Mouse (Mus musculus): ENCODE measurements at regions not wholly inside any gene's neighbourhood (a gene's known extent, or its start where the extent isn't known, plus 50 kb on each side); places are given as distances from the start of the nearest gene placed in this dataset.

- no peak for DNase-seq (ENCODE audit: low read depth)
Measured at GRCm38 (mm10) chr1:169332165-169332564, 199.1 kb downstream of the Nuf2 start.

- no peak for DNase-seq (ENCODE audit: low read depth)
Measured at GRCm38 (mm10) chr1:169313241-169313640, 218.0 kb downstream of the Nuf2 start.

GRCm38 (mm10) chr1:169283440-169283839 lies 247.8 kb downstream of the Nuf2 start:
- DNase-seq (ENCODE audit: low read depth) = no peak

- DNase-seq (ENCODE audit: low read depth) = no peak
Measured at GRCm38 (mm10) chr1:169270750-169271149, 260.5 kb downstream of the Nuf2 start.

GRCm38 (mm10) chr1:169263984-169264660 lies 267.1 kb downstream of the Nuf2 start:
- no peak for DNase-seq (ENCODE audit: low read depth)

GRCm38 (mm10) chr1:169254250-169254937 lies 276.9 kb downstream of the Nuf2 start:
- DNase-seq (ENCODE audit: low read depth) = no peak

GRCm38 (mm10) chr1:169252189-169252588 lies 279.1 kb downstream of the Nuf2 start:
- no peak for DNase-seq (ENCODE audit: low read depth)

- no peak for DNase-seq (ENCODE audit: low read depth)
Measured at GRCm38 (mm10) chr1:169249021-169249420, 282.2 kb downstream of the Nuf2 start.

- no peak for DNase-seq (ENCODE audit: low read depth)
Measured at GRCm38 (mm10) chr1:169240377-169240776, 290.9 kb downstream of the Nuf2 start.

- no peak for DNase-seq (ENCODE audit: low read depth)
Measured at GRCm38 (mm10) chr1:169238671-169239090, 292.6 kb downstream of the Nuf2 start.

GRCm38 (mm10) chr1:169235276-169235681 lies 296.0 kb downstream of the Nuf2 start:
- DNase-seq (ENCODE audit: low read depth) = no peak

- DNase-seq (ENCODE audit: low read depth) = no peak
Measured at GRCm38 (mm10) chr1:169233368-169233767, 297.9 kb downstream of the Nuf2 start.

- no peak for DNase-seq (ENCODE audit: low read depth)
Measured at GRCm38 (mm10) chr1:169230097-169230496, 301.2 kb downstream of the Nuf2 start.

GRCm38 (mm10) chr1:169224431-169224830 lies 306.8 kb downstream of the Nuf2 start:
- DNase-seq (ENCODE audit: low read depth) = no peak

- DNase-seq (ENCODE audit: low read depth) = no peak
Measured at GRCm38 (mm10) chr1:169187658-169188057, 343.6 kb downstream of the Nuf2 start.

- DNase-seq (ENCODE audit: low read depth) = no peak
Measured at GRCm38 (mm10) chr1:169170405-169170804, 360.9 kb downstream of the Nuf2 start.

- DNase-seq (ENCODE audit: low read depth) = no peak
Measured at GRCm38 (mm10) chr1:169168033-169168432, 363.2 kb downstream of the Nuf2 start.

GRCm38 (mm10) chr1:169166041-169166850 lies 365.0 kb downstream of the Nuf2 start:
- DNase-seq (ENCODE audit: low read depth) = peak; percentile 80

- no peak for DNase-seq (ENCODE audit: low read depth)
Measured at GRCm38 (mm10) chr1:169160858-169161257, 370.4 kb downstream of the Nuf2 start.

- DNase-seq (ENCODE audit: low read depth) = no peak
Measured at GRCm38 (mm10) chr1:169160220-169160619, 371.0 kb downstream of the Nuf2 start.

- DNase-seq (ENCODE audit: low read depth) = no peak
Measured at GRCm38 (mm10) chr1:169159786-169160185, 371.5 kb downstream of the Nuf2 start.

GRCm38 (mm10) chr1:169157496-169157895 lies 373.8 kb downstream of the Nuf2 start:
- no peak for DNase-seq (ENCODE audit: low read depth)

- no peak for DNase-seq (ENCODE audit: low read depth)
Measured at GRCm38 (mm10) chr1:169156875-169157274, 374.4 kb downstream of the Nuf2 start.

Data from gonadal fat pad, adult 2 months (tissue).